Mouse (Mus musculus) heart, embryonic 10.5 days (tissue): ENCODE measurements at regions not wholly inside any gene's neighbourhood (a gene's known extent, or its start where the extent isn't known, plus 50 kb on each side); places are given as distances from the start of the nearest gene placed in this dataset.

ENCODE experiments used
- DNase-seq: peaks from one replicate; pipeline ENCODE4 v3.0.0-alpha.2; 2017; ENCODE audit warnings: low spot score
- H3K27ac ChIP-seq: fragments of 300-500 bp; sonication (generic); 2 replicates; pipeline ENCODE4 v1.5.1; 2016; ENCODE audit warnings: mild to moderate bottlenecking
- H3K27me3 ChIP-seq: fragments of 300-500 bp; sonication (generic); 2 replicates; pipeline ENCODE4 v1.6.1; 2016; ENCODE audit warnings: mild to moderate bottlenecking; ENCODE audit not compliant: poor library complexity, insufficient read depth, severe bottlenecking
- H3K36me3 ChIP-seq: fragments of 300-500 bp; sonication (generic); 2 replicates; pipeline ENCODE4 v1.6.1; 2016; ENCODE audit warnings: mild to moderate bottlenecking, moderate library complexity
- H3K4me1 ChIP-seq: fragments of 300-500 bp; sonication (generic); 2 replicates; pipeline ENCODE4 v1.6.1; 2016; ENCODE audit warnings: mild to moderate bottlenecking
- H3K4me3 ChIP-seq: fragments of 300-500 bp; sonication (generic); 2 replicates; pipeline ENCODE4 v1.5.1; 2016; ENCODE audit warnings: mild to moderate bottlenecking, moderate library complexity
- H3K9me3 ChIP-seq: fragments of 300-500 bp; sonication (generic); 2 replicates; pipeline ENCODE4 v1.6.1; 2016; ENCODE audit warnings: mild to moderate bottlenecking, moderate library complexity
- WGBS: fragments of 180-500 bp; shearing (Covaris S2); methylation state at CpG from one replicate; pipeline ENCODE4 v1.1.7; 2016; 5-methylcytosine and 5-hydroxymethylcytosine counted together

GRCm38 (mm10) chr17:88326740-88327123 lies 113.8 kb upstream of the Foxn2 start:
- peaks cover 5% of the 10 kb centered on the region; the same call in 1 of the 2 replicates for H3K27me3 ChIP-seq
- DNase-seq, result no peak
- H3K9me3 ChIP-seq, result peaks cover 5% of the 10 kb centered on the region; the same call in 1 of the 2 replicates
- no peaks in the 10 kb centered on the region for H3K36me3 ChIP-seq
- H3K27ac ChIP-seq, result no peak overlapping the region
- H3K4me1 ChIP-seq, result peaks cover 27% of the 10 kb centered on the region; the same call in 1 of the 2 replicates
- WGBS, result 74% methylated on average over 4 of the region's 4 CpGs
- H3K4me3 ChIP-seq, result no peak overlapping the region

GRCm38 (mm10) chr17:88327791-88328190 lies 112.7 kb upstream of the Foxn2 start:
- H3K9me3 ChIP-seq, result peaks cover 5% of the 10 kb centered on the region; the same call in 1 of the 2 replicates
- H3K27me3 ChIP-seq, result peaks cover 5% of the 10 kb centered on the region; the same call in 1 of the 2 replicates
- peaks cover 27% of the 10 kb centered on the region; the same call in 1 of the 2 replicates for H3K4me1 ChIP-seq
- no peak overlapping the region for H3K4me3 ChIP-seq
- H3K36me3 ChIP-seq, result no peaks in the 10 kb centered on the region
- H3K27ac ChIP-seq, result no peak overlapping the region
- 58% methylated on average over 8 of the region's 8 CpGs for WGBS
- DNase-seq, result no peak

- no peak for DNase-seq
- peak overlapping the region; percentile 42; the same call in 1 of the 2 replicates for H3K27ac ChIP-seq
- 29% methylated on average over 8 of the region's 8 CpGs for WGBS
- H3K4me3 ChIP-seq, result no peak overlapping the region
- no peaks in the 10 kb centered on the region for H3K36me3 ChIP-seq
- peaks cover 27% of the 10 kb centered on the region; the same call in 1 of the 2 replicates for H3K4me1 ChIP-seq
- H3K9me3 ChIP-seq, result peaks cover 5% of the 10 kb centered on the region; the same call in 1 of the 2 replicates
- H3K27me3 ChIP-seq, result peaks cover 5% of the 10 kb centered on the region; the same call in 1 of the 2 replicates
Observed at GRCm38 (mm10) chr17:88328807-88329206, 111.7 kb upstream of the Foxn2 start.

- WGBS, result 59% methylated on average over 9 of the region's 9 CpGs
- Histone ChIP-seq H3K27me3 (peaks cover 1% of the 10 kb centered on the region; the same call in 1 of the 2 replicates), H3K27ac (no peak overlapping the region; the same call in 1 of the 2 replicates), H3K4me3 (no peak overlapping the region), H3K36me3 (no peaks in the 10 kb centered on the region), H3K9me3 (peaks cover 5% of the 10 kb centered on the region; the same call in 1 of the 2 replicates), H3K4me1 (peaks cover 27% of the 10 kb centered on the region; the same call in 1 of the 2 replicates)
- DNase-seq, result no peak
Observed at GRCm38 (mm10) chr17:88329715-88330114, 110.8 kb upstream of the Foxn2 start.

- no peak overlapping the region for H3K4me3 ChIP-seq
- peaks cover 5% of the 10 kb centered on the region; the same call in 1 of the 2 replicates for H3K9me3 ChIP-seq
- no peak overlapping the region for H3K27ac ChIP-seq
- H3K27me3 ChIP-seq, result no peaks in the 10 kb centered on the region
- H3K4me1 ChIP-seq, result peaks cover 27% of the 10 kb centered on the region; the same call in 1 of the 2 replicates
- no peak for DNase-seq
- 86% methylated on average over 2 of the region's 2 CpGs for WGBS
- no peaks in the 10 kb centered on the region for H3K36me3 ChIP-seq
Observed at GRCm38 (mm10) chr17:88330129-88330528, 110.4 kb upstream of the Foxn2 start.

GRCm38 (mm10) chr17:88333816-88334215 lies 106.7 kb upstream of the Foxn2 start:
- peak; percentile 36 for DNase-seq
- Histone ChIP-seq H3K9me3 (peaks cover 5% of the 10 kb centered on the region; the same call in 1 of the 2 replicates), H3K4me1 (peaks cover 11% of the 10 kb centered on the region; the same call in 1 of the 2 replicates), H3K27me3 (no peaks in the 10 kb centered on the region), H3K36me3 (no peaks in the 10 kb centered on the region), H3K4me3 (no peak overlapping the region), H3K27ac (no peak overlapping the region)
- 50% methylated on average over 4 of the region's 4 CpGs for WGBS

GRCm38 (mm10) chr17:88335271-88335670 lies 105.2 kb upstream of the Foxn2 start:
- Histone ChIP-seq H3K4me1 (peaks cover 3% of the 10 kb centered on the region; the same call in 1 of the 2 replicates), H3K27me3 (no peaks in the 10 kb centered on the region), H3K27ac (no peak overlapping the region), H3K36me3 (no peaks in the 10 kb centered on the region), H3K9me3 (peaks cover 5% of the 10 kb centered on the region; the same call in 1 of the 2 replicates), H3K4me3 (no peak overlapping the region)
- peak; percentile 39 for DNase-seq
- 84% methylated on average over 5 of the region's 5 CpGs for WGBS

- WGBS, result 53% methylated on average over 3 of the region's 3 CpGs
- Histone ChIP-seq H3K9me3 (no peaks in the 10 kb centered on the region), H3K36me3 (no peaks in the 10 kb centered on the region), H3K27ac (no peak overlapping the region), H3K27me3 (no peaks in the 10 kb centered on the region), H3K4me1 (peaks cover 6% of the 10 kb centered on the region), H3K4me3 (no peak overlapping the region)
- DNase-seq, result peak; percentile 52
Observed at GRCm38 (mm10) chr17:88336140-88336769, 104.3 kb upstream of the Foxn2 start.

GRCm38 (mm10) chr17:88337649-88338404 lies 102.7 kb upstream of the Foxn2 start:
- Histone ChIP-seq H3K4me1 (peaks cover 7% of the 10 kb centered on the region), H3K9me3 (no peaks in the 10 kb centered on the region), H3K27ac (no peak overlapping the region), H3K27me3 (no peaks in the 10 kb centered on the region), H3K36me3 (no peaks in the 10 kb centered on the region), H3K4me3 (no peak overlapping the region)
- no peak for DNase-seq
- 77% methylated on average over 8 of the region's 8 CpGs for WGBS

- Histone ChIP-seq H3K9me3 (no peaks in the 10 kb centered on the region), H3K36me3 (no peaks in the 10 kb centered on the region), H3K4me3 (no peak overlapping the region), H3K27ac (no peak overlapping the region), H3K4me1 (peaks cover 7% of the 10 kb centered on the region), H3K27me3 (no peaks in the 10 kb centered on the region)
- DNase-seq, result no peak
- 31% methylated on average over 5 of the region's 5 CpGs for WGBS
Observed at GRCm38 (mm10) chr17:88341141-88341540, 99.4 kb upstream of the Foxn2 start.

GRCm38 (mm10) chr17:88341599-88341998 lies 98.9 kb upstream of the Foxn2 start:
- DNase-seq, result no peak
- 56% methylated on average over 5 of the region's 5 CpGs for WGBS
- peaks cover 4% of the 10 kb centered on the region; the same call in 1 of the 2 replicates for H3K4me1 ChIP-seq
- H3K27ac ChIP-seq, result no peak overlapping the region
- H3K4me3 ChIP-seq, result no peak overlapping the region
- no peaks in the 10 kb centered on the region for H3K9me3 ChIP-seq
- no peaks in the 10 kb centered on the region for H3K27me3 ChIP-seq
- H3K36me3 ChIP-seq, result no peaks in the 10 kb centered on the region

- Histone ChIP-seq H3K9me3 (no peaks in the 10 kb centered on the region), H3K27me3 (no peaks in the 10 kb centered on the region), H3K27ac (no peak overlapping the region), H3K36me3 (no peaks in the 10 kb centered on the region), H3K4me1 (peaks cover 4% of the 10 kb centered on the region; the same call in 1 of the 2 replicates), H3K4me3 (no peak overlapping the region)
- WGBS, result 87% methylated on average over 17 of the region's 17 CpGs
- no peak for DNase-seq
Observed at GRCm38 (mm10) chr17:88343091-88343783, 97.3 kb upstream of the Foxn2 start.
